Mouse (Mus musculus): ENCODE measurements around the gene Vmn2r24.

DNA sequence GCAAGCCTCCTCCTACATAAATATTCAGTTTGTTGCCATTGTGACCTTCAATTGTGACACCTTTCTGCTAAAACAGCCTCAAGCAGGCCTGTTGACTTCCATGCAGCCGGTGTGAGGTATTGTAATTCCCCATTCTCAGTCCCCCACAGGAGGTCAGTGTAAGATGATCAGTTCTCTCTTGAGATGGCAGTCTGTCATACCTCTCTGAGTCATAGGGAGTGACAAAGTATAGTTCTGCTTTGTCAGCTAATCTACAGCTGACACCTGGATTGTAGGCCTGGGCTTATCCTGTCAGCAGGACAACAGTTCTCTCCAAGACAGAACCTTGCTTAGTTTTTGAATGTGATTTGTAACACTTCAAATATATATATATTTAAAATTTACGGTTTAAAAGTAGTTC, 6.2 kb downstream of the Vmn2r24 start:
- TF ChIP-seq POLR2A (IDR thresholded peaks at IDR 0.05; ENCODE audit: low read depth, low read length) (no peak), CTCF (IDR thresholded peaks at IDR 0.05; ENCODE audit: borderline replicate concordance, insufficient read depth, low read length) (no peak)

All from embryonic fibroblast, embryonic 13.5 days (primary cell).